Comparison of ENCODE assay signal across 10 mouse cellular contexts in the genomic region with DNA sequence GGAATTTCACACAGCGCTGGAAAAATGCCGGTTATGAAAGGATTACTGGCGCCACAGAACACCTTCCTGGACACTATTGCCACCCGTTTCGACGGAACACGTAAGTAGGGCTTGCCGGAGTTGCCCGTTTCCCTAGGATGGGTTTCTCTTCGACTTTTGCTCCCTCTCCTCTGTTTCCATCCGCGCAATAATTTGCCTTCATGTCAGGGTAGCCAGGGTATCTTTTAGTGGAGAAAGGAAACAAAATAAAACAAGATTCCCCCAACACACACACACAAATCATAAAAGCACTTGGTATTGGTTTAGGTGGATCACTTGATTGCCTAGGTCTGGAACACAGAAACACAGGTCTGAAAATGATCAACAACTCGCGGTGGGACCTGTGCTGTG. TPM values are rescaled to one million over a fixed set of nuclear protein-coding genes. Genes with fewer than 3 reads are reported as not detected.
DNase-seq lines count a peak whose midpoint lies in the region; ATAC-seq lines count a peak whose summit lies in the region.
"Had no signal": no experiment of that assay in that cellular context is flagged by ENCODE, and none has a peak within 500 bp of the region (broad histone marks: within the 10 kb centered on the region; RNA-seq: fewer than 3 reads in every experiment).

No protein-coding gene starts in this region.

- no peak overlapping the region for H3K27ac ChIP-seq in heart, embryonic 11.5 days (ENCODE audit: low read depth, low read length)
- peak overlapping the region; percentile 52; the same call in 1 of the 2 replicates for H3K27ac ChIP-seq in embryonic facial prominence, embryonic 10.5 days (replicated peaks)
- peak overlapping the region; percentile 89 for H3K27ac ChIP-seq in hindbrain, embryonic 13.5 days

- no peak for DNase-seq in heart, adult 11 months
- no peak for DNase-seq in embryonic facial prominence, embryonic 10.5 days (ENCODE audit: low spot score)
- peak; percentile 20 for DNase-seq in neural tube, embryonic 10.5 days (ENCODE audit: extremely low spot score, low spot score)
- DNase-seq in layer of hippocampus, adult 9-10 months (ENCODE audit: low spot score), result no peak
- DNase-seq in frontal cortex, postnatal 10 days (ENCODE audit: low spot score in 2 of 2), result no peak
- DNase-seq in layer of hippocampus, adult 8-10 months (ENCODE audit: low spot score in 2 of 2), result no peak
- DNase-seq: gastrocnemius, postnatal 36 days had no signal

- ATAC-seq in heart, embryonic 11.5 days (replicated peaks; ENCODE audit: insufficient number of reproducible peaks, low FRiP score, low TSS enrichment), result no peak
- no peak for ATAC-seq in hindbrain, embryonic 13.5 days (ENCODE audit: low FRiP score)
- ATAC-seq: lung, postnatal 0 days had no signal

- 0 out of 2 replicates have a peak, but pooled peaks cover 4% of the 10 kb centered on the region for H3K4me1 ChIP-seq in heart, embryonic 11.5 days (ENCODE audit: control insufficient read depth, insufficient read depth, low read length)
- peaks cover 18% of the 10 kb centered on the region for H3K4me1 ChIP-seq in embryonic facial prominence, embryonic 10.5 days
- peaks cover 19% of the 10 kb centered on the region for H3K4me1 ChIP-seq in hindbrain, embryonic 13.5 days (replicated peaks)

- no peak overlapping the region for H3K4me3 ChIP-seq in heart, embryonic 11.5 days (ENCODE audit: low read depth, low read length)
- H3K4me3 ChIP-seq in embryonic facial prominence, embryonic 10.5 days, result peak overlapping the region; percentile 63
- H3K4me3 ChIP-seq in hindbrain, embryonic 13.5 days, result peak overlapping the region; percentile 65

- peaks cover 27% of the 10 kb centered on the region for H3K27me3 ChIP-seq in heart, embryonic 11.5 days (ENCODE audit: control insufficient read depth, insufficient read depth, low read length)
- H3K27me3 ChIP-seq in embryonic facial prominence, embryonic 10.5 days (replicated peaks; ENCODE audit: low read depth, poor library complexity, severe bottlenecking), result peaks cover 47% of the 10 kb centered on the region
- 0 out of 2 replicates have a peak, but pooled peaks cover 4% of the 10 kb centered on the region for H3K27me3 ChIP-seq in hindbrain, embryonic 13.5 days

- H3K9ac ChIP-seq in heart, embryonic 11.5 days (ENCODE audit: low read depth, low read length), result no peak overlapping the region
- H3K9ac ChIP-seq in hindbrain, embryonic 13.5 days, result peak overlapping the region; percentile 93

- peak overlapping the region; percentile 51; the same call in 1 of the 2 replicates for H3K4me2 ChIP-seq in heart, embryonic 11.5 days
- peak overlapping the region; percentile 79 for H3K4me2 ChIP-seq in hindbrain, embryonic 13.5 days

- H3K9me3 ChIP-seq in heart, embryonic 11.5 days (replicated peaks; ENCODE audit: control insufficient read depth, low read length), result no peaks in the 10 kb centered on the region
- no peaks in the 10 kb centered on the region for H3K9me3 ChIP-seq in embryonic facial prominence, embryonic 10.5 days
- no peaks in the 10 kb centered on the region for H3K9me3 ChIP-seq in hindbrain, embryonic 13.5 days

- 10% methylated on average over 14 of the region's 14 CpGs for WGBS in heart, embryonic 11.5 days (ENCODE audit: insufficient replicate concordance)
- WGBS in embryonic facial prominence, embryonic 10.5 days, result 2% methylated on average over 14 of the region's 14 CpGs
- WGBS in hindbrain, embryonic 13.5 days, result 1% methylated on average over 14 of the region's 14 CpGs

- no peaks in the 10 kb centered on the region for H3K36me3 ChIP-seq in heart, embryonic 11.5 days (ENCODE audit: control insufficient read depth, insufficient read depth, low read length)
- H3K36me3 ChIP-seq in embryonic facial prominence, embryonic 10.5 days (replicated peaks), result no peaks in the 10 kb centered on the region
- no peaks in the 10 kb centered on the region for H3K36me3 ChIP-seq in hindbrain, embryonic 13.5 days

RNA-seq across cellular contexts. Expression of a gene that starts 0.3 kb away (rescaled TPM):
- polyA plus RNA-seq in heart, embryonic 11.5 days (2014; fragmentation: Nextera tagmentation; extraction: Ambion mirVana), result not detected in 2 replicates
- polyA plus RNA-seq in embryonic facial prominence, embryonic 10.5 days (2016; fragmentation: Nextera tagmentation; extraction: Ambion mirVana), result 0.38 and 0.61 TPM in 2 replicates
- polyA plus RNA-seq in hindbrain, embryonic 13.5 days (2015; fragmentation: Nextera tagmentation; extraction: Ambion mirVana), result 5.3 and 5.5 TPM in 2 replicates
- under 1 TPM; 0.67 to 0.83 (median 0.81) TPM for total RNA-seq in layer of hippocampus, adult 8-10 months (2022)
- total RNA-seq: gastrocnemius, postnatal 36 days had no signal
